In genomic region chr5:71700468-71701272, GRCm38 (mm10) we compare ENCODE assay signal across 8 mouse cellular contexts. TPM values are rescaled to one million over a fixed set of nuclear protein-coding genes. Genes with fewer than 3 reads are reported as not detected.
A peak's percentile ranks its signal among the peaks of the same experiment; 100 is the strongest.
DNase-seq lines count a peak whose midpoint lies in the region; ATAC-seq and TF ChIP-seq lines count a peak whose summit lies in the region.

No protein-coding gene starts in this region.

- H3K4me3 ChIP-seq in intestine, embryonic 15.5 days (replicated peaks) = peak overlapping the region; percentile 46
- H3K4me3 ChIP-seq in midbrain, embryonic 13.5 days (replicated peaks) = peak overlapping the region; percentile 60
- peak overlapping the region; percentile 40 for H3K4me3 ChIP-seq in stomach, postnatal 0 days (ENCODE audit: low read depth, low read length)

- ATAC-seq in intestine, embryonic 15.5 days = peak; percentile 94
- ATAC-seq in midbrain, embryonic 13.5 days = peak; percentile 94
- peak; percentile 73 for ATAC-seq in stomach, postnatal 0 days (ENCODE audit: low FRiP score, low TSS enrichment)

- intact Hi-C loops in gastrocnemius, postnatal 36 days (cut with DNase I) = no loop called here
- intact Hi-C loops in left cerebral cortex, postnatal 36 days (cut with DNase I) = loop anchor here (5.0 kb wide), 2 partner anchors 43 to 392 kb away; partner anchors contain the start of genes Gabra4 and Gabrb1

- peak; percentile 60 for TF ChIP-seq CTCF in stomach, postnatal 0 days (IDR thresholded peaks at IDR 0.05; ENCODE audit: low read depth)

- no peaks in the 10 kb centered on the region; the same call in 1 of the 2 replicates for H3K27me3 ChIP-seq in intestine, embryonic 15.5 days (replicated peaks)
- H3K27me3 ChIP-seq in midbrain, embryonic 13.5 days = no peaks in the 10 kb centered on the region
- H3K27me3 ChIP-seq in stomach, postnatal 0 days (ENCODE audit: control insufficient read depth, insufficient read depth, low read length) = no peaks in the 10 kb centered on the region

- no peak for TF ChIP-seq EP300 in stomach, postnatal 0 days (optimal IDR thresholded peaks at IDR 0.05)

- peak; percentile 59 for DNase-seq in adrenal gland, postnatal 25 days
- DNase-seq in embryo, embryonic 10 days (ENCODE audit: low spot score) = peak; percentile 69
- peak; percentile 5 to 14 for DNase-seq in gastrocnemius, postnatal 36 days
- peak; percentile 71 to 77 for DNase-seq in left cerebral cortex, postnatal 36 days (ENCODE audit: low spot score in 2 of 2)
- peak; percentile 51 for DNase-seq in stomach, postnatal 0 days (ENCODE audit: low spot score)
- no peak for DNase-seq in T-cell, adult 2 months (ENCODE audit: low spot score)

- H3K9ac ChIP-seq in intestine, embryonic 15.5 days = peak overlapping the region; percentile 36
- peak overlapping the region; percentile 68 for H3K9ac ChIP-seq in midbrain, embryonic 13.5 days (replicated peaks)
- peak overlapping the region; percentile 45; the same call in 1 of the 2 replicates for H3K9ac ChIP-seq in stomach, postnatal 0 days (ENCODE audit: low read length)

- H3K4me1 ChIP-seq in intestine, embryonic 15.5 days (replicated peaks) = 0 out of 2 replicates have a peak, but pooled peaks cover 5% of the 10 kb centered on the region
- H3K4me1 ChIP-seq in midbrain, embryonic 13.5 days (replicated peaks) = peaks cover 5% of the 10 kb centered on the region
- H3K4me1 ChIP-seq in stomach, postnatal 0 days (replicated peaks; ENCODE audit: control insufficient read depth, insufficient read depth) = no peaks in the 10 kb centered on the region

- peak overlapping the region; percentile 89 for H3K4me2 ChIP-seq in intestine, embryonic 15.5 days (replicated peaks)
- peak overlapping the region; percentile 94 for H3K4me2 ChIP-seq in midbrain, embryonic 13.5 days (replicated peaks)
- peak overlapping the region; percentile 73 for H3K4me2 ChIP-seq in stomach, postnatal 0 days (replicated peaks; ENCODE audit: low read depth)

- WGBS in intestine, embryonic 15.5 days = under 1% methylated on average over 46 of the region's 46 CpGs
- WGBS in midbrain, embryonic 13.5 days = under 1% methylated on average over 46 of the region's 46 CpGs
- WGBS in stomach, postnatal 0 days = under 1% methylated on average over 46 of the region's 46 CpGs

- no peak overlapping the region for H3K27ac ChIP-seq in intestine, embryonic 15.5 days
- no peak overlapping the region for H3K27ac ChIP-seq in midbrain, embryonic 13.5 days
- no peak overlapping the region for H3K27ac ChIP-seq in stomach, postnatal 0 days (replicated peaks)

- no peaks in the 10 kb centered on the region for H3K9me3 ChIP-seq in intestine, embryonic 15.5 days
- no peaks in the 10 kb centered on the region for H3K9me3 ChIP-seq in midbrain, embryonic 13.5 days
- no peaks in the 10 kb centered on the region for H3K9me3 ChIP-seq in stomach, postnatal 0 days (ENCODE audit: control insufficient read depth, low read length)

- H3K36me3 ChIP-seq in intestine, embryonic 15.5 days = no peaks in the 10 kb centered on the region
- H3K36me3 ChIP-seq in midbrain, embryonic 13.5 days = no peaks in the 10 kb centered on the region
- no peaks in the 10 kb centered on the region for H3K36me3 ChIP-seq in stomach, postnatal 0 days (ENCODE audit: control insufficient read depth, insufficient read depth, low read length)

RNA-seq across cellular contexts. Expression of gene Gabra4, which starts 42.6 kb away (rescaled TPM):
- total RNA-seq in adrenal gland, postnatal 25 days (2021) = 0.15 and 1.5 TPM in 2 replicates
- total RNA-seq in gastrocnemius, postnatal 36 days (2021) = not detected
- 2.9 and 4.6 TPM in 2 replicates for polyA plus RNA-seq in intestine, embryonic 15.5 days (2015; fragmentation: Nextera tagmentation; extraction: Ambion mirVana)
- total RNA-seq in left cerebral cortex, postnatal 36 days (2021) = 100 to 1,000 TPM in 1 of 2 experiments, 10 to 100 TPM in 1; 98.6 to 110 TPM
- polyA plus RNA-seq in midbrain, embryonic 13.5 days (2015; fragmentation: Nextera tagmentation; extraction: Ambion mirVana) = 7.9 and 10.0 TPM in 2 replicates
- 1.0 and 1.5 TPM in 2 replicates for polyA plus RNA-seq in stomach, postnatal 0 days (2015; fragmentation: Nextera tagmentation; extraction: Ambion mirVana)

RNA-seq across cellular contexts. Expression of gene Gabrb1, which starts 42.8 kb away (rescaled TPM):
- 0.05 and 0.46 TPM in 2 replicates for total RNA-seq in adrenal gland, postnatal 25 days (2021)
- total RNA-seq in gastrocnemius, postnatal 36 days (2021) = not detected
- polyA plus RNA-seq in intestine, embryonic 15.5 days (2015; fragmentation: Nextera tagmentation; extraction: Ambion mirVana) = 0.37 and 1.1 TPM in 2 replicates
- total RNA-seq in left cerebral cortex, postnatal 36 days (2021) = 10 to 100 TPM; 83.9 to 93.3 TPM
- polyA plus RNA-seq in midbrain, embryonic 13.5 days (2015; fragmentation: Nextera tagmentation; extraction: Ambion mirVana) = 7.8 and 8.8 TPM in 2 replicates
- 0.10 and 0.11 TPM in 2 replicates for polyA plus RNA-seq in stomach, postnatal 0 days (2015; fragmentation: Nextera tagmentation; extraction: Ambion mirVana)

Comparison
In these comparisons a context has a peak if more than half of its experiments do, and no peak if none do; other contexts are left out.
1. RNA of gene Gabra4, which starts 42.6 kb away (total RNA-seq): 98.6 to 110 TPM in left cerebral cortex, postnatal 36 days; 0.15 to 1.5 TPM in adrenal gland, postnatal 25 days and not detected in gastrocnemius, postnatal 36 days; every median in the first group is over 10 times any median in the second.
2. RNA of gene Gabrb1, which starts 42.8 kb away (total RNA-seq): 83.9 to 93.3 TPM in left cerebral cortex, postnatal 36 days; 0.05 to 0.46 TPM in adrenal gland, postnatal 25 days and not detected in gastrocnemius, postnatal 36 days; every median in the first group is over 10 times any median in the second.
3. Peak in every context shown above with its lines, with median percentiles within 50 percentile points of each other: ATAC-seq, H3K4me2 ChIP-seq, H3K4me3 ChIP-seq and H3K9ac ChIP-seq.